28 mouse cellular contexts compared by ENCODE assay signal in the genomic region with DNA sequence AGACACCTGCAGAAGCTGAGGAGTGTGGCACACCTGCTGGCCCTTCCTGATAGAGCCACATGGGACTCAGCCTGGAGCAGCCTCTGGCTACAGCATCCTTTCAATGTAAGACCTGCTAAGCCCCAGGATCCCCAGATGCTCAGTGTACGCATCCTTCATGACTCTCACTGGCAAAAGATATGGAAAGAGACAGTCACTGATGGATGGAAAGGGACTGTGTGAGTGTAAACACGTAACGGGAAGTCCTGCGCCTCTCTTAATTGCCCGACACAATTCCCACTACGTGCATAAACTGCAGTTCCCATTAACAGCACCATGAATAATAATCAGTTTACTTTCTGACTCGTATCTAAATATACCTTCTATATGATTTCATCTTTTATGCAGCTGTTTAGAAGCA.
DNase-seq lines count a peak whose midpoint lies in the region; ATAC-seq lines count a peak whose summit lies in the region.
"Had no signal": no experiment of that assay in that cellular context is flagged by ENCODE, and none has a peak within 500 bp of the region (broad histone marks: within the 10 kb centered on the region; RNA-seq: fewer than 3 reads in every experiment).

No protein-coding gene starts in this region.

- WGBS in forebrain, embryonic 14.5 days: 36% methylated on average over 7 of the region's 7 CpGs
- WGBS in forebrain, embryonic 16.5 days: 28% methylated on average over 7 of the region's 7 CpGs
- 48% methylated on average over 7 of the region's 7 CpGs for WGBS in midbrain, embryonic 14.5 days
- 88% methylated on average over 7 of the region's 7 CpGs for WGBS in midbrain, embryonic 11.5 days
- WGBS in hindbrain, embryonic 15.5 days: 40% methylated on average over 7 of the region's 7 CpGs
- WGBS in neural tube, embryonic 14.5 days: 33% methylated on average over 7 of the region's 7 CpGs

- no peak overlapping the region for H3K4me2 ChIP-seq in forebrain, embryonic 14.5 days (ENCODE audit: low read length)
- no peak overlapping the region for H3K4me2 ChIP-seq in forebrain, embryonic 16.5 days (ENCODE audit: low read length)
- H3K4me2 ChIP-seq in midbrain, embryonic 14.5 days (ENCODE audit: low read length): no peak overlapping the region
- no peak overlapping the region for H3K4me2 ChIP-seq in midbrain, embryonic 11.5 days
- no peak overlapping the region for H3K4me2 ChIP-seq in hindbrain, embryonic 15.5 days
- no peak overlapping the region for H3K4me2 ChIP-seq in neural tube, embryonic 14.5 days (ENCODE audit: low read depth, low read length)
- H3K4me2 ChIP-seq: heart, embryonic 15.5 days; limb, embryonic 15.5 days; liver, embryonic 13.5 days had no signal

- no peaks in the 10 kb centered on the region for H3K9me3 ChIP-seq in forebrain, embryonic 14.5 days (replicated peaks; ENCODE audit: control insufficient read depth, low read length)
- H3K9me3 ChIP-seq in forebrain, embryonic 16.5 days (ENCODE audit: control insufficient read depth, low read length): no peaks in the 10 kb centered on the region
- no peaks in the 10 kb centered on the region for H3K9me3 ChIP-seq in midbrain, embryonic 14.5 days (ENCODE audit: control insufficient read depth, low read length)
- no peaks in the 10 kb centered on the region for H3K9me3 ChIP-seq in midbrain, embryonic 11.5 days (ENCODE audit: control insufficient read depth, low read length)
- H3K9me3 ChIP-seq in hindbrain, embryonic 15.5 days: no peaks in the 10 kb centered on the region
- no peaks in the 10 kb centered on the region for H3K9me3 ChIP-seq in neural tube, embryonic 14.5 days (ENCODE audit: control insufficient read depth, low read length)
- H3K9me3 ChIP-seq: heart, embryonic 10.5 days; heart, embryonic 15.5 days; limb, embryonic 10.5 days; limb, embryonic 15.5 days; liver, embryonic 13.5 days; megakaryocyte, embryonic 14.5 days had no signal

- no peak overlapping the region for H3K9ac ChIP-seq in forebrain, embryonic 14.5 days (ENCODE audit: low read length)
- no peak overlapping the region for H3K9ac ChIP-seq in forebrain, embryonic 16.5 days (replicated peaks; ENCODE audit: low read depth, low read length)
- no peak overlapping the region for H3K9ac ChIP-seq in midbrain, embryonic 14.5 days (replicated peaks; ENCODE audit: low read length)
- H3K9ac ChIP-seq in midbrain, embryonic 11.5 days (ENCODE audit: low read length): no peak overlapping the region
- H3K9ac ChIP-seq in hindbrain, embryonic 15.5 days: no peak overlapping the region
- no peak overlapping the region for H3K9ac ChIP-seq in neural tube, embryonic 14.5 days (replicated peaks; ENCODE audit: low read depth, low read length)
- H3K9ac ChIP-seq: heart, embryonic 15.5 days; limb, embryonic 15.5 days; liver, embryonic 13.5 days had no signal

- no peaks in the 10 kb centered on the region for H3K36me3 ChIP-seq in forebrain, embryonic 14.5 days (ENCODE audit: control insufficient read depth, insufficient read depth, low read length)
- no peaks in the 10 kb centered on the region for H3K36me3 ChIP-seq in forebrain, embryonic 16.5 days (ENCODE audit: control insufficient read depth, insufficient read depth)
- H3K36me3 ChIP-seq in midbrain, embryonic 14.5 days (ENCODE audit: control insufficient read depth, insufficient read depth, low read length): no peaks in the 10 kb centered on the region
- H3K36me3 ChIP-seq in midbrain, embryonic 11.5 days (ENCODE audit: control insufficient read depth, insufficient read depth, low read length): no peaks in the 10 kb centered on the region
- H3K36me3 ChIP-seq in hindbrain, embryonic 15.5 days: no peaks in the 10 kb centered on the region
- H3K36me3 ChIP-seq in neural tube, embryonic 14.5 days (ENCODE audit: control insufficient read depth, insufficient read depth, low read length): no peaks in the 10 kb centered on the region
- H3K36me3 ChIP-seq: heart, embryonic 10.5 days; heart, embryonic 15.5 days; limb, embryonic 15.5 days; liver, embryonic 13.5 days had no signal

- peaks cover 25% of the 10 kb centered on the region for H3K4me1 ChIP-seq in forebrain, embryonic 14.5 days (ENCODE audit: control insufficient read depth, insufficient read depth, low read length)
- peaks cover 29% of the 10 kb centered on the region for H3K4me1 ChIP-seq in forebrain, embryonic 16.5 days (replicated peaks; ENCODE audit: control insufficient read depth, insufficient read depth, low read length)
- peaks cover 23% of the 10 kb centered on the region for H3K4me1 ChIP-seq in midbrain, embryonic 14.5 days (ENCODE audit: control insufficient read depth, insufficient read depth, low read length)
- peaks cover 12% of the 10 kb centered on the region for H3K4me1 ChIP-seq in midbrain, embryonic 11.5 days (ENCODE audit: control insufficient read depth, insufficient read depth, low read length)
- peaks cover 41% of the 10 kb centered on the region for H3K4me1 ChIP-seq in hindbrain, embryonic 15.5 days (replicated peaks)
- H3K4me1 ChIP-seq in neural tube, embryonic 14.5 days (ENCODE audit: control insufficient read depth, insufficient read depth, low read length): peaks cover 25% of the 10 kb centered on the region; the same call in 1 of the 2 replicates

- no peaks in the 10 kb centered on the region for H3K27me3 ChIP-seq in forebrain, embryonic 14.5 days (replicated peaks; ENCODE audit: control insufficient read depth, insufficient read depth, low read length)
- H3K27me3 ChIP-seq in forebrain, embryonic 16.5 days (replicated peaks; ENCODE audit: control insufficient read depth, insufficient read depth, low read length): no peaks in the 10 kb centered on the region
- H3K27me3 ChIP-seq in midbrain, embryonic 14.5 days (ENCODE audit: control insufficient read depth, insufficient read depth, low read length): no peaks in the 10 kb centered on the region
- no peaks in the 10 kb centered on the region for H3K27me3 ChIP-seq in midbrain, embryonic 11.5 days (ENCODE audit: control insufficient read depth, insufficient read depth, low read length)
- no peaks in the 10 kb centered on the region for H3K27me3 ChIP-seq in hindbrain, embryonic 15.5 days
- H3K27me3 ChIP-seq in neural tube, embryonic 14.5 days (ENCODE audit: control insufficient read depth, insufficient read depth, low read length): no peaks in the 10 kb centered on the region
- H3K27me3 ChIP-seq: heart, embryonic 15.5 days; limb, embryonic 15.5 days; liver, embryonic 13.5 days had no signal

- H3K27ac ChIP-seq in forebrain, embryonic 14.5 days (ENCODE audit: low read depth, low read length): 0 out of 2 replicates have a peak overlapping the region, but pooled peaks have one; percentile 33
- H3K27ac ChIP-seq in forebrain, embryonic 16.5 days (ENCODE audit: low read length): no peak overlapping the region
- peak overlapping the region; percentile 1; the same call in 1 of the 2 replicates for H3K27ac ChIP-seq in midbrain, embryonic 14.5 days (replicated peaks; ENCODE audit: low read depth, low read length)
- no peak overlapping the region for H3K27ac ChIP-seq in midbrain, embryonic 11.5 days (ENCODE audit: low read depth, low read length)
- 0 out of 2 replicates have a peak overlapping the region, but pooled peaks have one; percentile 42 for H3K27ac ChIP-seq in hindbrain, embryonic 15.5 days (replicated peaks)
- H3K27ac ChIP-seq in neural tube, embryonic 14.5 days (ENCODE audit: low read depth, low read length): peak overlapping the region; percentile 63
- H3K27ac ChIP-seq: heart, embryonic 10.5 days; heart, embryonic 15.5 days; limb, embryonic 10.5 days; limb, embryonic 15.5 days; liver, embryonic 13.5 days had no signal

- ATAC-seq in forebrain, embryonic 14.5 days: peak; percentile 32; the same call in 1 of the 2 replicates
- no peak for ATAC-seq in forebrain, embryonic 16.5 days
- ATAC-seq in midbrain, embryonic 14.5 days (ENCODE audit: low FRiP score, low TSS enrichment): no peak
- no peak for ATAC-seq in midbrain, embryonic 11.5 days (ENCODE audit: low FRiP score)
- no peak for ATAC-seq in hindbrain, embryonic 15.5 days (ENCODE audit: low FRiP score, low read depth)
- peak; percentile 73 for ATAC-seq in neural tube, embryonic 14.5 days (ENCODE audit: low read depth)
- ATAC-seq: CD4-positive, CD25-positive, alpha-beta regulatory T cell, adult 4 months; intestine, postnatal 0 days; lung, postnatal 0 days had no signal

- peak; percentile 44 for DNase-seq in forebrain, embryonic 14.5 days (ENCODE audit: low spot score)
- peak; percentile 55 for DNase-seq in midbrain, embryonic 14.5 days
- DNase-seq in midbrain, embryonic 11.5 days (ENCODE audit: low spot score, missing footprints): no peak
- DNase-seq in embryo, embryonic 11 days: no peak
- DNase-seq: adrenal gland, postnatal 14 days; cerebellum, adult 11-12 months; cerebellum, adult 9-11 months; gastrocnemius, postnatal 25 days; heart, adult 11 months; kidney, adult 9 months; kidney, postnatal 10 days; layer of hippocampus, postnatal 36 days; liver, embryonic 13.5 days; lung, adult 18-20 months; lung, postnatal 4 days; right cerebral cortex, postnatal 14 days; thymus, postnatal 14 days had no signal

- no peak overlapping the region for H3K4me3 ChIP-seq in forebrain, embryonic 14.5 days (ENCODE audit: low read depth, low read length)
- H3K4me3 ChIP-seq in forebrain, embryonic 16.5 days (replicated peaks; ENCODE audit: low read length): no peak overlapping the region
- H3K4me3 ChIP-seq in midbrain, embryonic 14.5 days (replicated peaks; ENCODE audit: low read depth, low read length): no peak overlapping the region
- H3K4me3 ChIP-seq in midbrain, embryonic 11.5 days (ENCODE audit: low read depth, low read length): no peak overlapping the region
- H3K4me3 ChIP-seq in hindbrain, embryonic 15.5 days: no peak overlapping the region
- no peak overlapping the region for H3K4me3 ChIP-seq in neural tube, embryonic 14.5 days (ENCODE audit: low read depth, low read length)
- H3K4me3 ChIP-seq: heart, embryonic 10.5 days; heart, embryonic 15.5 days; limb, embryonic 10.5 days; limb, embryonic 15.5 days; liver, embryonic 13.5 days; megakaryocyte, embryonic 14.5 days had no signal

Comparison
In these comparisons a context has a peak if more than half of its experiments do, and no peak if none do; other contexts are left out.
1. ATAC-seq: peak in forebrain, embryonic 14.5 days (single experiment) and neural tube, embryonic 14.5 days (single experiment); none in forebrain, embryonic 16.5 days (single experiment), midbrain, embryonic 14.5 days (single experiment), midbrain, embryonic 11.5 days (single experiment) and hindbrain, embryonic 15.5 days (single experiment).
2. DNase-seq: peak in forebrain, embryonic 14.5 days (single experiment) and midbrain, embryonic 14.5 days (single experiment); none in midbrain, embryonic 11.5 days (single experiment) and embryo, embryonic 11 days (single experiment).
3. H3K27ac ChIP-seq: peak in forebrain, embryonic 14.5 days (single experiment), midbrain, embryonic 14.5 days (single experiment), hindbrain, embryonic 15.5 days (single experiment) and neural tube, embryonic 14.5 days (single experiment); none in forebrain, embryonic 16.5 days (single experiment) and midbrain, embryonic 11.5 days (single experiment).